Mouse (Mus musculus) kidney, adult 9 months (tissue): ENCODE measurements around the gene Cpm.

Source experiments
- DNase-seq: peaks from one replicate; pipeline ENCODE4 v3.0.0; 2022

Gene Cpm

DNA sequence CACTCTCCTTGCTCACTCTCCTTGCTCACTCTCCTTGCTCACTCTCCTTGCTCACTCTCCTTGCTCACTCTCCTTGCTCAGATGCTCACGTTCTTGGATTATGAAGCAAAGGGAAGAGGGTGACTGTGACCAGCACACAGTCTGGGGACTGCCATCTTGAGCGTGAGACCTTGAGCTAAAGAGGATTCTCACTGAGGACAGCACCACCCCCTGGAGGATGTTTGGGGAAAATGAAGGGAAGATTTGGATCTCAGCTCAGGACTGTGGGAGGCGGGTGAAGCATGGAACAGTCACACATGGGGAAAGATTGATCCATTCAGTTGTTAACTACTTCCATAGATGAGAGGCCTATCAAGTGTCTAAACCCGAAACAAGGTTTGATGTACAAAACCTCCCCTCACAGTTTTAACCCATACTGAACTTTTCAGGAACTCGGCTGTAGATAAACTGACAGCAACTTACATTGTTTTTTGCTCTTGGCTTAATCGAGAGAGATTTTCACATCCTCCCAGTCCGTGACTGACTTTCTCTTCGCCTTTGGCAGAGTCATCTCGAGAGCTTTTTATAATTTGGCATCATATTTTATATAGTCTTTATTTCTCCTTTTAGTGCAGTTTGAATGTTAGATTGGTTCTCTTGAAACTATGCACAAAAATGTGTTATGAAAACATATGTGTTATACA, 7.9 kb downstream of the Cpm start:
- no peak for DNase-seq

DNA sequence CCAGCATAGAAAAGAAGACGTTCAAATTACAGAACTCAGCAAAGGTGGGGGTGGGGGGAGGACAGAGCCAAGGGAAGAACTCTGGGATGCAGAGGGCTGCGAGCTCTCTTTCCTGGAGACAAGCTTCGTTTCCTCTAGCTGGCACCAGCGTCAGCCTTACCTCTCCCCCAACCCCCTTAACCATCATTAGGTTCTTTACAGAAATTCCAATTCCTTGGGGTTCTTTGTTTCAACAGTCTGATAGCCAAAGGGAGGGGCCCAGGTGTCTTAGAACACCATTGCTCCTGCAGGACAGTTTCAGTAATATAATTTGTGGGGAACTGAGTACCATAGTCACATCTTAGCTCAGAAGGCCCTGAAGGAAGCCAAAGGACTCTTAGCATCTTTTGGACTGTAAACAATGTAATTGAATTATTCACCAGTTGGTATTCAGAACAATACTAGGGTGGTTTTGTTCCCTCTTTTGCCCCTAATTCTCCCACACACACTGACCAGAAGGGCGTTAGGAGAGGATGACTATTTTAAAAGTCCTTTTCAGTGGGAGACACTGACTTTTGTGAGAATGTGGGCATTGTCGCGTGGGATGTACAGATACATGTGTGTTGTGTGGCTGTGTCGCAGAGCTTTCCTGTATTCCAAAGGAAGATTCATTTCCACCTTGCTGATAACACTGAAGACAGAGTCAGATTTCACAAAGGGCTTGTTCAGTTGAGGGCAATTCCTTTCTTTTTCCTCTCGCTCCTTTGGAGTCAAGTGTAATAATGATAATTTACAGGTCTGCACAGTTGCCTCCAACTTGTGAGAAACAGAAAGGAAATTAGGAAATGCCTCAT, 8.7 kb downstream of the Cpm start:
- DNase-seq = no peak

DNA sequence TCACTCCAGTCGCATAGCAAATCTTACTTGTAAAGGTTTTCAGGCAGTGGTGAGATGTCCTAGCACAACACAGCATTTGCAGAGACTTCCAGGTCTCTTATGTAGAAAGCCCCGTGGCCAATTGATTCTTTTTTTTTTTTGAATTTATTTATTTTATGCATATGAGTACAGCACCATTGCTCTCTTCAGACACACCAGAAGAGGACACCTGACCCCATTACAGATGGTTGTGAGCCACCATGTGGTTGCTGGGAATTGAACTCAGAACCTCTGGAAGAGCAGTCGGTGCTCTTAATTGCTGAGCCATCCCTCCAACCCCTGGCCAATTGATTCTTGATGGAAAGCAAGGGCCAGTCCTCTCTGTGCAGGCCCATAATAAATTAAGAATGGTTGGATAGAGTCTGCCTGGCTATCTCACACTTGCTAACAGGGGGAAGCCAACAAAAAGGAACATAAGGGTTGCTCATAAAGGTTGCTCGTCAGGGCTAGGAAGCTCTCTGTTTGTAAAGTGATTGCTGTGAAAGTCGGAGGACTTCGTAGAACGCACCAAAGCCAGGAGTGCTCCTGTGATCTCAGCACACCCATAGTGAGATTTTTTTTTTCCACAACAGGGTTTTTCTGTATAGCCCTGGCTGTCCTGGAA, 9.4 kb downstream of the Cpm start:
- no peak for DNase-seq

- no peak for DNase-seq
Measured at GRCm38 (mm10) chr10:117639221-117639599, 9.9 kb downstream of the Cpm start.

DNA sequence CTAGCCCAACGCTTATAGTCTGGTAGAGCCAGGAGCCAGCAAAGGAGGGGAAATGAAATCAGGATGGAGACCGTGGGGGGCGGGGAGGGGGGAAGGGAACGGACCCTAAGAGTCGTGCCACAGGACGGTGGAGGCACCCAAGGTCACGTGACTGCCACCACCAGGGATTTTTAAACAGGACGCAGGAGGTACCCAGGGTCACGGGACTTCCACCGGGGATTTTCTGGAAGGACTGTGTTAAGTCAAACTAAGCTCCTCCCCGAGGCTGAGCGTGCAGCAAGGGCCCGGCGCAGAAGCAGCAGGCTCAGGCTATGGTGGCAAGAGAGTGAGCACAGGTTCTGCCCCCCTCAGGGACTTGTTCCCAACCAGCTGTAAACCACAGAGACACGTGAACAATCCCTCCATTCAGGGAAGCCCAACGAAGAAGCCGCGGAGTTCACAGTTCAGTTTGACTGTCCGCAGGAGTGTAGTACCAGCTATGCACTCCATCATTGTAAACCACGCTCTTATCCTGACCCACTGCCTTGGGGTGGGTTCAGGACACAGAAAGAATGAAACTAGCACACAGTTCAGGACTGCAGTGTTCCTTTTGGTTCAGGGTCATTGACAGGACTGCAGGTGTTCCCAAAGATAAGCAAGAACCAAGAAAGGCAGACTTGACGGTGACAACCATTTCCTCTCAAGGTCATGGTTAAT, 10.7 kb downstream of the Cpm start:
- no peak for DNase-seq

DNA sequence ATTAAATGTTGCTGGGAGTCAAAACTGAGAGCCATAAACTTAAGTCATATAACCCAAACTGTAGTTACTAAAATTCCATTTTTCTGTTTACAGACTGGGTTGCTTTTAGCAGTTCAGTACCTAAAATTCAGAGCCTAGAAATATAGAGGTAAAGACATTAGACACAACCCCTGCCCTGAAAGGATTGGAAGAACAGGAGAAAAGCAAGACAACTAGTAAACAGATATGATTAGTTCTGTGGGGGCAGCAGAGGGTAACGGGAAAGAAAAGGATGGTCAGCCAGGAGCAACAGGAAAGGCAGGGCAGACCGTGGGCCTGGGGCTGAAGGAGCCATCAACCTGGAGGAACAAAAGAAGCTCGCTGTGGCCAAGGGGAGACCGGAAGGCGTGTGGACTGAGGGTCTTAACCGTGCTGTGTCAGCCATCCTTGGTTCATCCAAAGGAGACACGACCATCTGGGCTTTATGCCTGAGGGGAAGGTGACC, 11.3 kb downstream of the Cpm start:
- no peak for DNase-seq

DNA sequence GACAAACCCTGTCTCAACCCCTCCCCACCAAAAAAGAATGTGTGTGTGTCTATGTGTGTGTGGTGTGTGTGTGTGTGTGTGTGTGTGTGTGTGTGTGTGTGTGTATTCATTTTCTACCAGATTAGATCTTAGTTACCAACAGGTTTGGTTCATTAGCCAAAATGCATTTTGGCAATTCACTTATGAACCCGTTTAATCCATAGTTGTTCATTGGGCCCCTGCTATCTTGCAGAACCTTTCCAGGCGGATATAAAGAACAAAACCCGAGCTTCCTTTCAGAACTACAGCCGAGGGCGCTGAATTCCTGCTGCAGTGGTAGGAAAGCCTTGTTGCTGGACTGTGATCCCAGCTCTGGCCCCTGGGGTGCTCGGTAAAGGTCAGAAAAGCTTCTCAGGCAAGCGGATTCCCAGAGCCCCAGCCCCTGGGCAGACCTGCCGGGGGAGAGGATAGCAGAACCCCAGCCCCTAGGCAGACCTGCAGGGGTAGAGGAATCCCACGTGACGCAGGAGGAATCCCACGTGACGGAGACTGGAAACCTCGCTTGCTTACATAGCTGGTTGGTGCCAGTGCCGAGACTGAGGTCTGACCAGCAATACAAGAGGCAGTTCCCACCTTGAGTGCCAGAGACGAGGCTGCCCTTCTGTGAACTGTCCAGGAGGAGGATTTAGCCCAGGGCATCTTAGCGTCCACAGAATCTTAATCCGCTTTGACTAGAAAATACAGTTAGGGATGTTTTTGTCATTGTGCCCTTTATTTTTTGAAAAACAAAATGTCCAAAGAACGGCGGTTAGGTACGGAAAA, 12.3 kb downstream of the Cpm start:
- no peak for DNase-seq

GRCm38 (mm10) chr10:117642201-117642450, 12.8 kb downstream of the Cpm start:
- peak; percentile 57 for DNase-seq

GRCm38 (mm10) chr10:117642491-117643262, 13.4 kb downstream of the Cpm start:
- DNase-seq = no peak

- DNase-seq = no peak
Measured at GRCm38 (mm10) chr10:117643302-117643701, 14.0 kb downstream of the Cpm start.

- no peak for DNase-seq
Measured at GRCm38 (mm10) chr10:117643711-117644428, 14.6 kb downstream of the Cpm start.

- no peak for DNase-seq
Measured at GRCm38 (mm10) chr10:117644429-117644748, 15.1 kb downstream of the Cpm start.

DNA sequence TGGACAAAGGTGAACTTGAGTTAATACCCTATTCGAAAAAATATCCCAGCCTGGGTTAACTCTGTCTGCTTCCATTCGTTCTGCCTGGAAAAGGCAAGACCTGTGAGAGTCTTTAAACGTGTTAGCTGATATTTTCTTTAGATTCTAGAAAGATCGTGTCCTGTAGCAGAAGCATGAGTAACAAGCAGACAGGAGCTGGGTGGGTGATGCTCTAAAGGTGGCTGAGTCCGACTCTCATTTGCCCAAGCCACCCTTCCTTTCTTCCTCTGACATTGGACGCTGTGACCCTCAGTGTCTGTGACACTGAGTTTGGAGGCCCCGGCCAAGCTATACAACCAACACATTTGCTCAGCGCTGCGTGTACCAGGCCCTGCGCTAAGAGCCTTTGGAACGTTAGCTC, 15.5 kb downstream of the Cpm start:
- no peak for DNase-seq

- DNase-seq = no peak
Measured at GRCm38 (mm10) chr10:117645487-117645964, 16.2 kb downstream of the Cpm start.

GRCm38 (mm10) chr10:117646482-117647157, 17.3 kb downstream of the Cpm start:
- DNase-seq = no peak

DNA sequence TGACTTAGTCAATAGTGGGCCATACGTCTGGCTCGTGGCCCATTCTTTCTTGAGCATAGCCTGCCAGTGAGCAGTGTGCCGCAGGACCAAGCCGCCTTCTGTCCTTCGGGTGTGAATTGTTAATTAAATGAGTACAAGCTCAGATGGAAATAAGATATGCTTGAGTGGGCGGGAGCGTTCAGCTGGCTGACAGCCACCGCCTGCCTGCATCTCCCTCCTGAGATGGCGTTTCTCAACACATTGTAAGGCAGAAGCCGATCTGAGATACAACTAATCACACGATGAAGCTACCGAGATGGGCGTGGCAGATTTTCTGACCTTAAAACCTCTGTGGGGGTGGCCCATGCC, 17.8 kb downstream of the Cpm start:
- peak; percentile 82 for DNase-seq

DNA sequence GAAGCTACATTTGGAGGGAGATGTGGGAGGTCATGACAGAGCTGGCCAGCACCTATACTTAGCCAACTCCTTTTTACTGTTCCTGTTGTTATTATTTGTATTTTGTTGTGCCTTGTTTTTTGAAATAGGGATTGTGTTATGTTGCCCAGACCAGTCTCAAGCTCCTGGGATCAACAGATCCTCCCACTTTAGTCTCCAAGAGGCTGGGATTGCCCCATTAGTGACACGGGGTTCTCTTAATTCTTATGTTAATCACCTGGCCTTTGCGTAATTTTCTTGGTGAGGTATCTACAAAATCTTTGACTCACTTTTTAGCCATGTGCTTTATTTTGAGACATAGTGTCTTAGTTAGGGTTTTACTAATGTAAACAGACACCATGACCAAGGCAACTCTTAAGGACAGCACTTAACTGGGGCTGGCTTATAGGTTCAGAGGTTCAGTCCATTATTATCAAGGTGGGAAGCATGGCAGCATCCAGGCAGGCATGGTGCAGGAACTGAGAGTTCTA, 18.7 kb downstream of the Cpm start:
- DNase-seq = no peak

DNA sequence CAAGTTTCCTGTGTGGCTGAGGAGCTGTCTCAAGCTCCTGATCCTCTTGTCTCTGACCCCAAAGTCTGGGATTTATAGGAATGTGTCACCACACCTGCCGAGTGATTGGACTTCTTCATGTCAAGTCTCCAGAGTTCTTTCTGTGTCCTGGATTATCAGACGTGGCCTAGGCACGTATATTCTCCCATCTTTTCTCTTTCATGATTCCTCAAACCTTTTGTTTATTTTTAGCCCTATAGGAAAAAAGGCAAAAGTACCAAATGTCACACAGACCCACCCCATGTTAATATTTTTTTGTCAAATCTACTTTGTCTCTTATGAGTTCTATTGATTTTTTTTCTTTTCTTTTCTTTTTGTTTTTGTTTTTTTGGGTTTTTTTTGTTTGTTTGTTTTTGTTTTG, 19.3 kb downstream of the Cpm start:
- no peak for DNase-seq

- DNase-seq = no peak
Measured at GRCm38 (mm10) chr10:117649292-117650041, 20.2 kb downstream of the Cpm start.
